ENCODE assay signal across 9 mouse cellular contexts in genomic region chr6:113341574-113341973, GRCm38 (mm10). TPM values are rescaled to one million over a fixed set of nuclear protein-coding genes. Genes with fewer than 3 reads are reported as not detected.
DNase-seq lines count a peak whose midpoint lies in the region; ATAC-seq lines count a peak whose summit lies in the region.
"Had no signal": no experiment of that assay in that cellular context is flagged by ENCODE, and none has a peak within 500 bp of the region (broad histone marks: within the 10 kb centered on the region; RNA-seq: fewer than 3 reads in every experiment).

No protein-coding gene starts in this region.

- no peak for DNase-seq in kidney, postnatal 10 days
- DNase-seq in lung, postnatal 4 days = peak; percentile 33 to 34
- DNase-seq in adipocyte (ENCODE audit: low spot score) = no peak
- DNase-seq in spleen, postnatal 14 days (ENCODE audit: low spot score in 2 of 2) = no peak
- DNase-seq: cerebellum, adult 9-10 months; gastrocnemius, postnatal 36 days had no signal

- H3K36me3 ChIP-seq in kidney, embryonic 14.5 days (ENCODE audit: control insufficient read depth, insufficient read depth, low read length) = peaks cover 37% of the 10 kb centered on the region
- peaks cover 45% of the 10 kb centered on the region for H3K36me3 ChIP-seq in heart, embryonic 13.5 days

- no peaks in the 10 kb centered on the region for H3K27me3 ChIP-seq in kidney, embryonic 14.5 days (ENCODE audit: control insufficient read depth, insufficient read depth, low read length)
- H3K27me3 ChIP-seq in heart, embryonic 13.5 days (replicated peaks) = no peaks in the 10 kb centered on the region

- H3K9ac ChIP-seq in kidney, embryonic 14.5 days (ENCODE audit: low read depth, low read length) = peak overlapping the region; percentile 12; the same call in 1 of the 2 replicates
- peak overlapping the region; percentile 92 for H3K9ac ChIP-seq in heart, embryonic 13.5 days

- ATAC-seq in kidney, embryonic 14.5 days (ENCODE audit: low FRiP score, low TSS enrichment) = no peak
- ATAC-seq in heart, embryonic 13.5 days (ENCODE audit: extremely low read depth, insufficient number of reproducible peaks, low FRiP score, low TSS enrichment) = no peak

- H3K27ac ChIP-seq in kidney, embryonic 14.5 days (ENCODE audit: low read depth, low read length) = peak overlapping the region; percentile 65; the same call in 1 of the 2 replicates
- no peak overlapping the region; the same call in 1 of the 2 replicates for H3K27ac ChIP-seq in brown adipose tissue, adult 24 weeks (replicated peaks; ENCODE audit: low read depth, low read length)
- H3K27ac ChIP-seq in heart, embryonic 13.5 days (replicated peaks) = peak overlapping the region; percentile 54

- H3K4me2 ChIP-seq in kidney, embryonic 14.5 days (replicated peaks; ENCODE audit: low read depth, low read length) = peak overlapping the region; percentile 70
- H3K4me2 ChIP-seq in heart, embryonic 13.5 days = peak overlapping the region; percentile 82

- H3K4me3 ChIP-seq in kidney, embryonic 14.5 days (ENCODE audit: low read length) = 0 out of 2 replicates have a peak overlapping the region, but pooled peaks have one; percentile 2
- H3K4me3 ChIP-seq in brown adipose tissue, adult 24 weeks (ENCODE audit: insufficient read depth, low read depth, low read length) = peak overlapping the region; percentile 12; the same call in 1 of the 2 replicates
- peak overlapping the region; percentile 21; the same call in 1 of the 2 replicates for H3K4me3 ChIP-seq in heart, embryonic 13.5 days

- H3K4me1 ChIP-seq in kidney, embryonic 14.5 days (ENCODE audit: control insufficient read depth, insufficient read depth, low read length) = peaks cover 23% of the 10 kb centered on the region
- peaks cover 12% of the 10 kb centered on the region for H3K4me1 ChIP-seq in brown adipose tissue, adult 24 weeks (ENCODE audit: control insufficient read depth, insufficient read depth, insufficient read length, low read length)
- peaks cover 52% of the 10 kb centered on the region for H3K4me1 ChIP-seq in heart, embryonic 13.5 days

- no peaks in the 10 kb centered on the region for H3K9me3 ChIP-seq in kidney, embryonic 14.5 days (ENCODE audit: control insufficient read depth, low read length)
- no peaks in the 10 kb centered on the region for H3K9me3 ChIP-seq in heart, embryonic 13.5 days

- 53% methylated on average over 6 of the region's 6 CpGs for WGBS in kidney, embryonic 14.5 days
- WGBS in heart, embryonic 13.5 days = 72% methylated on average over 6 of the region's 6 CpGs

RNA-seq across cellular contexts. Expression of gene Camk1, which starts 2.2 kb away (rescaled TPM):
- polyA plus RNA-seq in kidney, embryonic 14.5 days (2014; fragmentation: Nextera tagmentation; extraction: Ambion mirVana) = 112 and 114 TPM in 2 replicates
- 33.2 and 39.0 TPM in 2 replicates for polyA plus RNA-seq in brown adipose tissue, adult 24 weeks (2012; ENCODE audit: insufficient read depth, insufficient read length, missing spikeins)
- polyA plus RNA-seq in heart, embryonic 13.5 days (2015; fragmentation: Nextera tagmentation; extraction: Ambion mirVana) = 109 and 115 TPM in 2 replicates

RNA-seq across cellular contexts. Expression of gene Ogg1, which starts 14.8 kb away (rescaled TPM):
- polyA plus RNA-seq in kidney, embryonic 14.5 days (2014; fragmentation: Nextera tagmentation; extraction: Ambion mirVana) = 17.3 and 18.4 TPM in 2 replicates
- polyA plus RNA-seq in brown adipose tissue, adult 24 weeks (2012; ENCODE audit: insufficient read depth, insufficient read length, missing spikeins) = 18.0 and 18.7 TPM in 2 replicates
- polyA plus RNA-seq in heart, embryonic 13.5 days (2015; fragmentation: Nextera tagmentation; extraction: Ambion mirVana) = 9.5 and 11.6 TPM in 2 replicates

RNA-seq across cellular contexts. Expression of gene Brpf1, which starts 34.6 kb away (rescaled TPM):
- 18.2 and 27.2 TPM in 2 replicates for polyA plus RNA-seq in kidney, embryonic 14.5 days (2014; fragmentation: Nextera tagmentation; extraction: Ambion mirVana)
- 12.6 and 15.1 TPM in 2 replicates for polyA plus RNA-seq in brown adipose tissue, adult 24 weeks (2012; ENCODE audit: insufficient read depth, insufficient read length, missing spikeins)
- polyA plus RNA-seq in heart, embryonic 13.5 days (2015; fragmentation: Nextera tagmentation; extraction: Ambion mirVana) = 11.1 and 11.6 TPM in 2 replicates

RNA-seq across cellular contexts. Expression of gene Tada3, which starts 36.1 kb away (rescaled TPM):
- 59.9 and 65.8 TPM in 2 replicates for polyA plus RNA-seq in kidney, embryonic 14.5 days (2014; fragmentation: Nextera tagmentation; extraction: Ambion mirVana)
- polyA plus RNA-seq in brown adipose tissue, adult 24 weeks (2012; ENCODE audit: insufficient read depth, insufficient read length, missing spikeins) = 19.7 and 31.6 TPM in 2 replicates
- 39.6 and 41.5 TPM in 2 replicates for polyA plus RNA-seq in heart, embryonic 13.5 days (2015; fragmentation: Nextera tagmentation; extraction: Ambion mirVana)

RNA-seq across cellular contexts. Expression of gene Arpc4, which starts 36.3 kb away (rescaled TPM):
- polyA plus RNA-seq in kidney, embryonic 14.5 days (2014; fragmentation: Nextera tagmentation; extraction: Ambion mirVana) = 230 and 351 TPM in 2 replicates
- polyA plus RNA-seq in brown adipose tissue, adult 24 weeks (2012; ENCODE audit: insufficient read depth, insufficient read length, missing spikeins) = 70.6 and 98.1 TPM in 2 replicates
- polyA plus RNA-seq in heart, embryonic 13.5 days (2015; fragmentation: Nextera tagmentation; extraction: Ambion mirVana) = 264 and 283 TPM in 2 replicates

Comparison
In these comparisons a context has a peak if more than half of its experiments do, and no peak if none do; other contexts are left out.
1. DNase-seq: peak in lung, postnatal 4 days (2 of 2); none in kidney, postnatal 10 days (single experiment), adipocyte (single experiment) and spleen, postnatal 14 days (0 of 2).
2. Peak in every context shown above with its lines, with median percentiles within 50 percentile points of each other: H3K4me3 ChIP-seq.